Mouse (Mus musculus) gastrocnemius, adult 18-20 months (tissue): Measurements from ENCODE around the gene Rpl35a. TPM values are rescaled to one million over a fixed set of nuclear protein-coding genes. Genes with fewer than 3 reads are reported as not detected.
"Not testable (repeated sequence)": the region's sequence is repeated elsewhere in the genome, so short reads cannot be mapped to it uniquely, and the experiment has no call there.

Experiments
- DNase-seq: peaks from one replicate; pipeline ENCODE4 v3.0.0; 2021; ENCODE audit warnings: low spot score
- total RNA-seq, 2 experiments: library from RNA; stranded (reverse); gene quantifications; 2 replicates each; pipeline ENCODE4 v1.2.3; 2021

Gene Rpl35a
- total RNA-seq, 2 experiments from 2014 or later, result 206 to 248 TPM

DNA sequence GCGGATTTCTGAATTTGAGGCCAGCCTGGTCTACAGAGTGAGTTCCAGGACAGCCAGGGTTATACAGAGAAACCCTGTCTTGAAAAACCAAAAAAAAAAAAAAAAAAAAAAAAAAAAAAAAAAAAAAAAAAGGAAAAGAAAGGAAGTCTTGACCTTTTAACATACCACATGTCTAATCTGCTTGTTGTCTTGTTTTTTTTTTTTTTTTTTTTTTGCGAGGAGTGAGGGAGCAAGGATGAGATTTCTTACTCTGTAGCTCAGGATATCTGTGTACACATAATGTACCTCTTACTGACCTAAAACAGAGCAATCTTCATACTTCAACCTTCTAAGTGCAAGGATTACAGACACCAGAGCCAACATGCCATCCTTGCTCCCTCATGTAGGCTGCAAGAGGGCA lies 1.3 kb upstream of the Rpl35a start:
- DNase-seq, result not testable (repeated sequence)

DNA sequence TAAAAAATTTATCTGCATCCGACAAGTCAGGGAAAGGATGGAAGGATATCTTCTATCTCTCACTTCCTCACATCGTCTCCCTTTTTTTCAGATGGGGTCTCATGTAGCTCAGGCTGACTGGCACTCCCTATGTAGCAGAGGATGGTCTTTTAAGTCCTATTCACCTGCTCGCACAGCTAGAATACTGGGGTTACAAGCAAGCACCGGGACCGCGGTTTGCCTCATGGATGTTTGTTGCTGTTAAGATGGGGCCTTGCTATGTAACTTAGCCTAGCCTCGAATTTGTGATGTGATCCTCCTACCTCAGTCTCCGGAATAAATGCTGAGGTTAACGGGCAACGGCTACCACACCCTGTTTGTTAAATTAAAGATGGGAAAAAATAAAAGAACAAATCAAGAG lies 598 bp upstream of the Rpl35a start:
- no peak for DNase-seq

DNA sequence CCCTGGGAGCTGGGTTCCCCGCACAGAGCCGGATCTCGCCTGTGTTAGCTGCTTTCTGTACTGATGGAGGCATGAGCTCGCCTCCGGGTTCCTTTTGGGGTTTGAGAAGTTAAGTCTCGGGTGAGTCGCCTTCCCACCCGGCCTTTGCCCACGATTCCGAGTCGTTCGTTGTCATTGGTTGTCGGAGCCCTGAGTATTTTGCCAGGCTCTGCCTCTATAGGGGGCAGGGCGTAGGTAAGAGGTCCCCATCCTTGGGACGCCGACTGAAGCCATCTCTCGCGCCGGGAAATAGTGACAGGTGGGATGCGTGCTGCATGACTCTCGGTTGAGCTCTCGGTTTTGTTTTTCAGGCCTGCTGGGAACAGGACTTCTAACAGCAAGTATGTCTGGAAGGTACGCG lies 533 bp downstream of the Rpl35a start:
- no peak for DNase-seq

DNA sequence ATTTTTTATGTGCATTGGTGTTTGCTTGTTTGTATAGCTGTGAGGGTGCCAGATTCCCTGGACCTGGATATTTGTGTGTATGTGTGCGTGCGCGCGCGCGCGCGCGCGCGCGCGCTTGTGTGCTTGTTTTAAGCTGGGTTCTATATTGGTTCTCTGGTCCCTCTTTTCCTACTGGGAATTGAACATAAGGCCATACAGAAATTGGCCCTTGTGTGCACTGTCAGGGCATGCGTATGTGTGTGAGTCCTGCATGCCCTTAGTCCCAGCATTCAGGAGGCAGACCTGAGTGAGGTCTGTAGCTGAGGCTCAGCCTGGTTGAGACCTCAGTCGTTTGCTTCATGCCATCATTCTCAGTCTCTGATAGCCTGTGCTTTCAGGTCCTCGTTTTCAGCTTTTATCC lies 1.8 kb downstream of the Rpl35a start:
- no peak for DNase-seq

DNA sequence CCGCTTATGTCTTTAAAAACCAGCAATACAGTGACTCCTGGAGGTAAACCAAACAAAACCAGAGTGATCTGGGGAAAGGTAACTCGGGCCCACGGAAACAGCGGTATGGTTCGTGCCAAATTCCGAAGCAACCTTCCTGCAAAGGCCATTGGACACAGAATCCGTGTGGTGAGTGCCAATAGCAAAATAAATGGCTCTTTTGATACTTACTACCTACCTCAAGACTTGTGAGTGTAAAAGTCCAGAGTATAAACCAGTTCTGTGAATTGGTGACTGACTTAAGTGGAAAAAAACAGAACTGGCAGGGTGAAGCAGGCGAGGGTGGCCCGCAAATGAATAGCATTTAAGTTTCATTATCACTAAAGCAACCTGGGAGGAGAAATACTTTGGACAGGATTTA lies 2.4 kb downstream of the Rpl35a start:
- DNase-seq, result not testable (repeated sequence)

DNA sequence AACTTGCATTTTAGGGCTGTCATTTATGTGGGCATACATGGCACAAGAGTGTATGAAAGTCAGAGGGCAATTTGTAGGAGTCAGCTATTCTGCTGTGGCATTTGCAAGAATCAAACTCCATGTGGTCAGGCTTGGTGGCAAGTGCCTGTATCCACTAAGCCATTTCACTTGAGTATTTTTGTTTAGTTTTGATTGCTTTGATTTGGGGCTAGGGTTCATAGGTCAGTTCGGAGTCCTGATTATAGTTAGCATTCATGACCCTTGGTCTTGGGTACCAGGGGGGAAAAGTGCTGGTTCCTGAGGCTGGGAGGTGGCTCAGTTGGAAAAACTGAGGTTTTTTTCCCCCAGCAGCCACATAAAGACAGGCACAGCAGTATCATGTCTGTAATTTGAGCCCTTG lies 3.2 kb downstream of the Rpl35a start:
- DNase-seq, result no peak

DNA sequence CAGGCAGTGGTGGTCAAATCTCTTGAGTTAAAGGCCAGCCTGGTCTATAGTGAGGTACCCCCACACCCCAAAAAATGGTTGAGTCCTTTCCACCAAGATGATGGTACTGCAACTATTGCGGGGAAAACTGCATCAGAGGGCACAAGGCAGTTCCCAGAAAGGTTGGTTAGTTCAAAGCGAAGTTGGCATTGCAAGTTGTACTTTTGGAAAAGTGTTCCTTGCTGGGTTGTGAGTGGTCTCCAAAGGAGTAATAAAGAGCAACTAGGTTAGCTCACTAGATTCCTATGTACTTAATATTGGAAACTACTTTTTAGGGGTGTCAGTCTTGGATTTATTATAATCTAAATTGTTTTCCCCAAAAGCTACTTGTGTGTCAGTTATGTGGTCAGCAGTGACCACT lies 4.7 kb downstream of the Rpl35a start:
- no peak for DNase-seq

DNA sequence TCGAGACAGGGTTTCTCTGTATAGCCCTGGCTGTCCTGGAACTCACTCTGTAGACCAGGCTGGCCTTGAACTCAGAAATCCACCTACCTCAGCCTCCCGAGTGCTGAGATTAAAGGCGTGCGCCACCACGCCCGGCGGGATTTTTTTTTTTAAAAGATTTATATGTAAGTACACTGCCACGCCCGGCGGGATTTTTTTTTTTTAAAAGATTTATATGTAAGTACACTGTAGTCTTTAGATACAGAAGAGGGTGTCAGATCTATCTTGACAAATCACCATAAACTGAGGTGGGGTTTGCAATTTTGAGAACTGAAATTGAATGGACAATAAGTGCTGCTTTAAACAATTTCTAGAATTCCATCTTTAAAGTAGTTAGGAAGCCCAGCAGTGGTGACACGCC lies 5.1 kb downstream of the Rpl35a start:
- DNase-seq, result no peak

DNA sequence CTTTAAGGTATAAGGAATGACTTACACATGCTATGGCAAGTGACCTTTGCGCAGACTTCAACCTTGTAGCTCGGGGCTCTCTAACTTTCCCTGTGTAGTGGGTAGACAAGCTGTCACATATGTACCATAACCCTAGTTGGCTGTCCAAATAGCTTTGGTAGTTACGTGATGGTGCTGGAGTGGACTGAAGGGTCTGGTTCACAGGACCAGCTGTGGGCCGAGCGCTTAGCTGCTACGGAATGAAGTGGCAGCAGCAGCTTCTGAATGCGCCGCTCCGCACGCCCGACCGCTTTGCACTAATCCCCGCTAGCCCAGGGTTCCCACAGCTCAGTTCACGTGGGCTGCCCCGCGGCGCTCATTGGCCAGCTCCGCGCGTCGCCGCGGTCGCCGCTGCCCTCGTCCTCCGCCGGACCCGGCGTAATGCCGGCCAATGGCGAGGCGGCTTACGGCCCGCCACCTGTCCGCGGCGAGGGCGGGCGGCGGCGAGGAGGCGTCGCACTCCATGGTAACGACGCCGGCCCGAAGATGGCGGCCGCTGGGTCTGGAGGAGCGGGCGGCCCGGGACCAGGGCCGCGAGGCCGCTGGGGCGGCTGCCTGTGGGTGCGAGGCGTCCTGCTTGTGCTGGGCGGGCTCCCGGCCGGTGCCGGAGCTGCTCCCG lies 5.9 kb downstream of the Rpl35a start, which contains the start of gene Lmln:
TSS of gene Lmln (plus strand) at position 498 of the 658 bp plus-strand sequence.
- DNase-seq, result peak; percentile 90

DNA sequence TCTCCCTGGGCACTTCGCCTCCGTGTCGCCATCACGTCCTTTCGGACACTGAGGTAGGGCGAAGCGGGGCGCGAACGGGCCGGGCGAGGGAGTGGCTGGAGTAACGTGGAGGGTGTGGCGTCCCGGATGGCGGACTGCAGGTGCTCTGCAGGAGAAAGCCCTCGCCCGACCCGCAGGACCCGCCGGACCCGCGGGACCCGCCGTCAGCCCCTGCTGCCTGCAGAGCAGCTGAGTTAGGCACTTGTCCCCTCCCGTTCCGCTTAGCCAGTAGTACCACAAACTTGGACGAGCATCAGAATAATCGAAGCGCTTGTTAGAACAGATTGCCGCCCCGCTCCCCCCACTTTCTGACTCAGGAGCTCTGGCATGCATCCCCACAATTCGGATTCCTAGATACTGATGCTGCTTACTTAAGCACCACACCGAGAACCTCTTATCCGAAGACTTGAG lies 6.5 kb downstream of the Rpl35a start:
- DNase-seq, result peak; percentile 23

DNA sequence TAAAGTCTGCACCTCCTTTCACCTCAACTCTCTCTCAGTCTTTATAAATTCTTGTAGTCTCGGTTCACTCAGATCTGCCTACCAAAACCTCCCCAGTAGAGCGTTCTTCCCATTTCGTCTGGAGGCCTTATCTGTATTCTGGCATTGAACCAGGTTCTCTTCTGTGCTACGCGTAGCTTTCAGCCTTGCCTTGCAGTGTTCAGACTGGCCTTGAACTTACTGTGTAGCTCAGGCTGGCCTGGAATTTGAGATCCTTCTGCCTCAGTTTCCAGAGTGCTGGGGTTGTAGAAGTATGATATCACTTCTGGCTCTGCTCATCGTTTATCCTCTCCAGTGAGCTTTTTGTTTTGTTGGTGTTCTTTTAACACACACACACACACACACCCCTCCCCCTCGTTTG lies 7.0 kb downstream of the Rpl35a start:
- DNase-seq, result no peak

DNA sequence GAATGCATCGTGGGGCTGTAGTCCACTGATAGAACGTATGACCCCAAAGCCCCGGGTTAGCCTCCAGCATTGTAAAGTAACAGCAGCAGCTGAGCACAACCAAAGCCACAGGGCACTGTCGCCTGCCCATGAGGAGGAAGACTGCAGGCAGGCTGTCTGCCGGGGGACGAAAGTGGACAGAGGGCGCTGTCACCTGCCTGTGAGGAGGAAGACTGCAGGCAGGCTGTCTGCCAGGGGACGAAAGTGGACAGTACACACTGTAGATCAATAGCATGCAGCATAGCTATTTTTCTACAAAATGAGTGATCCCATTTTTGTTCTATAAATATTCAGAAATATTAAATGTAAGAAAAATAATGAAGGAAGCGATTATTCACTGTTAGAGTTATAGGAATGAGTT lies 8.4 kb downstream of the Rpl35a start:
- no peak for DNase-seq

DNA sequence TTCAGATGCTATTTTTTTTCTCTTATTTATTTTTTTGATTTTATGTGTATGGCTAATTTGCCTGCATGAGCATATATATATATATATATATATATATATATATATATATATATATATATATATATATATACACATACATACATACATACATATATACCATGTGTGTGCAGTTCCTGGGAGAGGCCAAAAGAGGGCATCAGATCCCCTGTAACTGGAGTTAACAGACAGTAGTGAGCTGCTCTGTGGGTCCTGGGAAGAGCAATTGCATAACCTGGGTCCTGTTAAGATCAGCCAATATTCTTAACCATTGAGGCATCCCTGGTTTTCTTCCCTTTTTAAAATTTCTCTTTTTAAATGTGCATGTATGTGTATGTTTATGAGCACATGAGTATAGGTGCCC lies 14.7 kb downstream of the Rpl35a start:
- DNase-seq, result no peak

DNA sequence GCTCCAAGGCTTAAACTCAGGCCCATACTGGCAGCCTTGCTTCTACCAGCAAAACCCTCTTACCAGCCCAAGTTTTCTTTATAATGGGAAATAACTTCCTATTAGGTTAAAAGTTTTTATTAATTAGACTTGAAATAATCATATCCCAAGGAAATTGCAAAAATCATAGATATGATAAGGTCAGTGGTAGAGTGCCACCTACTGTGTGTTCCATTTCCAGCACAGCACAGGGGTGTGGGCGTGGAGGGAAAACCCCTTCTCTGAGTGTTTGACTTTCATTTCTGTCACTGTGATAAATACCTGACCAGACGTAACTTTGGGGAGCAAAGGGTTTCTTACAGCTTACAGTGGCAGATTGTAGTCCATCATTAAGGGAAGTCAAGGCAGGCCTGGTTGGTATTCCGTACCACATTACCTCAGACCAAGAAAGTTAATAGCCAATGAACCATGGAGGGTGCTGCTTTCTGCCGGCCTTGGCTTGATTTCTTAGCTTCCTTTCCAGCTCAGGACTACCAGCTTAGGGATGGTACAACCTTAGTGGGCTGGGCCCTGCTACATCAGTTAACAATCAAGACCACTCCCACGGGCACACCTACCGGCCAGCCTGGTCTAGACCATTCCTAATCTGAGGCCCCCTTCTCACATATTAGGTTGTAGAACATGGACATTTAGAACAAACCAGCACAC lies 16.8 kb downstream of the Rpl35a start:
- DNase-seq, result no peak

DNA sequence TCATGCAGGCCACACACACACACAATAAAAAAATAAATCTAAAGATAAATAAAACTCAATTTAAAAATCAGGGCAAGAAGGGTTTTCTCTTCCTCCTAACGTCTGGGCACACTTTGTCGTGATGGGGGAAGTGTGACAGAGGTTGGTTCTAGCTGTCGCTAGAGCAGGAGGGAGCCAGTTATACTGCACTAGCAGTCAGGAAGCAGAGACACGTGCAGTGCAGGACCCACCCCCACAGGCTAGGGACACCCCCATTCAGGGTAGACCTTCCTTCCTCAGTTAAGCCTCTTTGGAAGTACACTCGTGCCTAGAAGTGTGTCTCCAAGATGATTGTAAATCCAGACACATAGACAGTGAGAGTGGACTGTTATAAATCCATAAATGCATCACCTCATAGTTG lies 18.7 kb downstream of the Rpl35a start:
- DNase-seq, result no peak

DNA sequence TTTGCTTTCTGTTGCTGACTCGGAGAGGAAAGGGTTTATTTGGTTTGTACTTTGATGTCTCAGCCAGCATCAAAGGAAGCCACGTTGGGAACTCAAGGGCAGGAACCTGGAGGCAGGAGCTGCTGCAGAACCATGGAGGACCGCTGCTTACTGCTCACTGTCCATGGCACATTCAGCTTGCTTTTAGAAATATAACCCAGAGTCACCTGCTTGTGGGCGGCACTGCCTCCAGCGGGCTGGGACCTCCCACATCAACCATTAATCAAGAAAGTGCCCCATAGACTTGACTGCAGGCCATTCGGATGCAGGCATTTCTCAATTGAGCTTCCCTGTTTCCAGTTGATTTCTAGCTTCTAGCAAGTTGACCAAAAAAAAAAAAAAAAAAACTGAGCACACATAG lies 19.8 kb downstream of the Rpl35a start:
- DNase-seq, result no peak

DNA sequence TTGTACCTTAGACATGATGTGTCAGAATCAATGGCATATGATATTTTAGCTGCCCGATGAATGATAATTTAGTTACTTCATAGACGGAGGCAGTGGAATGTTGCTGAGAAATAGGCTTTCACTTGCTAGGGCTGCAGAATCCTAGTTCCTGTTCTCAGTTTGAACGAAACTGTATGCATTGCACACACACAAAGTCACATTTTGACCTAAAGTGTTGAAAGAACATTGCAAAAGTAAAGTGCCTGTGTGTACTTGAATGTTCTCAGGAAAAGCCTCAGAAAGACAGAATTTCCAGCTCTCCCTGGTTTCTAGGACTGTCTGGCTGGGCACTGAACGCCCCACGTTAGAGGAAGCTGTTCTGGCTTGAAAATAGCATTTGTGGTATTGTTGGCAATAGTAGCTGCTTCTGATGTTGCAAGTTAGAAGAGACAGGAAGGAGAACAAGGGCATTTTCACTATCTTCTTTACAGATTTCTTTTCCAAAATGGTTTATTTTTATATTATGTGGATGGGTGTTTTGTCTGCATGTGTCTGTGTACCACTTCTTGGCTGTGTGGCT lies 20.9 kb downstream of the Rpl35a start:
- no peak for DNase-seq

DNA sequence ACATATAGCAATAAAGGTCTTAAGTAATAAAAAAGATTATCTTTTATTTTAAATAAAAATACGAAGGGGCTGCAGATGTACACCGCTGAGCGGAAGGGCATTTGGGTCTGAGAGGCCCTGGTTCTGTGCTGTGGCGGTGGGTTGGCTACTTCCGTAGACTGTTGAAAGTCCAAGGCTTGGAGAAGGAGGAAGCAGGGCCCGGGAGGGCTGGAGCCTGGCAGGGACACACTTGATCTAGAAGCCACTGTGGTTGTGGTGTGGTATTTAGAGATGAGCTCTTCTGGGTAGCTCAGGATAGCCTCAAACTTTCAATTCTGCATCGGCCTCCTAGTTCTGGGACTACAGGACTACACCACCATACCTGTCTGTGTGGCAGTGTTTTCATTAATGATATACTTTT lies 23.8 kb downstream of the Rpl35a start:
- no peak for DNase-seq

DNA sequence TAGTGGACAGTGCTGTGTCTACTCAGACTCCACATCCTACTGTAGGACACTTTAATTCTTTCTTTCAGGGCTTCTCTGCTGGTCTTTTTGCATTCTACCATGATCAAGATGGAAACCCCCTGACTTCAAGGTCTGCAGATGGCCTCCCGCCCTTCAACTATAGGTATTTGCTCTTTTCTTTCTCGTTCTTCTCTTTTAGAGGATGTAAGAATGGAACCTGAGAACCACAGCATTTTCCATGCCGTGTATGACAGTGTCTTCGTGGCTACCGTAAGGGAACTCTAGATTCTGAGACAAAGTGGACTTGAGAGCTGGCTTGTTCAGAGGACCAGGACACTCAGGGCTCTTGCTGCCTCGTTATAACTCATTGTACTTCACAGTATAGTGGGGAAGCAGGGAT lies 26.7 kb downstream of the Rpl35a start:
- no peak for DNase-seq

DNA sequence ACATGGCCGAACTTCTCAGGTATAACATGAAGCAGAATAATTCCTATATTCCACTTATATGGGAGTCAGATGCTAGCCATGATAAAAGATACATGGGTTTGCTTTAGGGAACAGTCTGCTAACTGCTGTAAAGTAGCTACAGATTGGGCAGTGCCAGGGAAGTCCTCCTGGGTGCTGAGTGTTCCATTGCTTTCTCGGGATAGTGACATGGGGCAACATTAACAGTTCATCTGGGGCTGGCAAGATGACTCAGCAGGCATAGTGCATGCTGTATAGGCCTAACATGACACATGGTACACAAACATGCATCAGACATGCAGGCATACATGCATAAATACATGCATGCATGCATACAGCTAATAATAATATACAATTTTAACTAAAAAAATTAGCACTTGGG lies 27.7 kb downstream of the Rpl35a start:
- DNase-seq, result no peak

DNA sequence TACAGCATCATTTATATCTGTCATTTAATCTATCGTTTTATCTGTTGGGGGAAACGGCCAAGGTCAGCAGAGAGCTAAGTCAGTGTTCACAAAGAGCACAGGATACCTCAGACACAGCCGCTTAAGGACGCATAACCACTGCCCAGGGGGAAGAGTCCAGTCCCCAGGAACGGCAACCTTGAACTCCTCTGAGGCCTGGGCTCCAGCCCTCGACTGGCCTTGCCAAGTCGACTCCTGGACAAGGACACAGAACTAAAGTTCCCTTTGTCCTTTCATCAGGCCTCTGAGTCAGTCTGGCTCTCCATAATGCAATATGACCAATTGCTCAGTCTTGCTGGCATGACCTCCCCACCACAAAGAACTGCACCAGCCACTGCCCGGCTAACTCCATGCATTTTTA lies 29.4 kb downstream of the Rpl35a start:
- DNase-seq, result no peak
